Mouse (Mus musculus) midbrain, embryonic 14.5 days (tissue): ENCODE results near the gene Vat1l. TPM values are rescaled to one million over a fixed set of nuclear protein-coding genes. Genes with fewer than 3 reads are reported as not detected.

Source experiments
- ATAC-seq: fragments of 200-750 bp; cut with Nextera tagmentation; 2 replicates; pipeline ENCODE4 v1.8.0; 2017; ENCODE audit warnings: moderate number of reproducible peaks, moderate library complexity; ENCODE audit not compliant: low FRiP score, low TSS enrichment
- DNase-seq: peaks from one replicate; pipeline ENCODE4 v3.0.0-alpha.2; 2015
- H3K27ac ChIP-seq: fragments of 300-500 bp; sonication (generic); replicated peaks from 2 replicates; pipeline ENCODE4 v1.5.1; 2014; ENCODE audit warnings: mild to moderate bottlenecking, low read depth, low read length, moderate library complexity
- H3K27me3 ChIP-seq: fragments of 300-500 bp; sonication (generic); 2 replicates; pipeline ENCODE4 v1.6.1; 2014; ENCODE audit warnings: low read length, control low read depth, mixed read lengths; ENCODE audit not compliant: control insufficient read depth, insufficient read depth
- H3K36me3 ChIP-seq: fragments of 300-500 bp; sonication (generic); 2 replicates; pipeline ENCODE4 v1.6.1; 2014; ENCODE audit warnings: low read length, control low read depth; ENCODE audit not compliant: control insufficient read depth, insufficient read depth
- H3K4me1 ChIP-seq: fragments of 300-500 bp; sonication (generic); 2 replicates; pipeline ENCODE4 v1.6.1; 2014; ENCODE audit warnings: mild to moderate bottlenecking, antibody characterized with exemption, low read length, control low read depth; ENCODE audit not compliant: control insufficient read depth, insufficient read depth
- H3K4me2 ChIP-seq: fragments of 300-500 bp; sonication (generic); 2 replicates; pipeline ENCODE4 v1.6.1; 2014; ENCODE audit warnings: mild to moderate bottlenecking, low read length, moderate library complexity
- H3K4me3 ChIP-seq: fragments of 300-500 bp; sonication (generic); replicated peaks from 2 replicates; pipeline ENCODE4 v1.5.1; 2014; ENCODE audit warnings: low read depth, low read length
- H3K9ac ChIP-seq: fragments of 300-500 bp; sonication (generic); replicated peaks from 2 replicates; pipeline ENCODE4 v1.6.1; 2014; ENCODE audit warnings: mild to moderate bottlenecking, low read length, moderate library complexity
- H3K9me3 ChIP-seq: fragments of 300-500 bp; sonication (generic); 2 replicates; pipeline ENCODE4 v1.6.1; 2016; ENCODE audit warnings: low read length, control low read depth, mixed read lengths; ENCODE audit not compliant: control insufficient read depth
- WGBS: fragments of 180-500 bp; shearing (Covaris S2); extraction: QIAGEN DNeasy Blood & Tissue Kit; methylation state at CpG from one replicate; pipeline ENCODE4 v1.1.7; 2014; 5-methylcytosine and 5-hydroxymethylcytosine counted together
- polyA plus RNA-seq: library from polyadenylated mRNA; unstranded; fragments of >200 nt; fragmentation: Nextera tagmentation; extraction: Ambion mirVana; gene quantifications from 2 replicates; pipeline ENCODE4 v1.2.1, GENCODE M21; 2014

Vat1l gene
- polyA plus RNA-seq, 1 experiment from 2014 or later, result 29.5 TPM

- H3K9me3 ChIP-seq, result no peaks in the 10 kb centered on the region
- H3K9ac ChIP-seq, result peak overlapping the region; percentile 69; the same call in 1 of the 2 replicates
- H3K4me2 ChIP-seq, result peak overlapping the region; percentile 90
- H3K27me3 ChIP-seq, result no peaks in the 10 kb centered on the region
- no peaks in the 10 kb centered on the region for H3K36me3 ChIP-seq
- peaks cover 11% of the 10 kb centered on the region for H3K4me1 ChIP-seq
- H3K27ac ChIP-seq, result no peak overlapping the region
- 1% methylated on average over 8 of the region's 8 CpGs for WGBS
- ATAC-seq, result no peak
- peak overlapping the region; percentile 60 for H3K4me3 ChIP-seq
- DNase-seq, result peak; percentile 35
Measured at GRCm38 (mm10) chr8:114206421-114206983, 1.1 kb downstream of the Vat1l start.

DNA sequence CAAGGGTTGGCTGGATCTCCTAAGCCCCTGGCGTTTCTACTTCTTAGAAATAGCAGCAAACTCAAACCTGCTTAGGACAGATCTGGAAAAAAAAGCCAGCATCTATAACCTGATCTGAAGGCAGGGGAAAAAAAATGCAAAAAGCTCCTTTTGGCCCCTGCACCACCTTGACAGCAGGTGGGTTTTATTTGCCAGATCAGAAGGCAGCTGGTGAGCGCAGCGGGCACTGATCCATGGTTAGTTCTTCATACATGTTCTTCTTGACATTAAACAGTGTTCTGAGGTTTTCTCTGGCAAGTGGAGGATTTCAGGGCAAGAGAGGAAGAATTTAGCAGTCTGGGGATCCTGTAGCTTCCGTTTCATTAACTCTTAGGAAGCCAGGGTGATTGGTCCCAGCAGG is 1.6 kb downstream of the Vat1l start:
- peak overlapping the region; percentile 90 for H3K4me2 ChIP-seq
- no peaks in the 10 kb centered on the region for H3K9me3 ChIP-seq
- peaks cover 11% of the 10 kb centered on the region for H3K4me1 ChIP-seq
- no peaks in the 10 kb centered on the region for H3K27me3 ChIP-seq
- ATAC-seq (no peak), DNase-seq (peak; percentile 26)
- WGBS, result 46% methylated on average over 4 of the region's 4 CpGs
- peak overlapping the region; percentile 69; the same call in 1 of the 2 replicates for H3K9ac ChIP-seq
- no peak overlapping the region for H3K27ac ChIP-seq
- no peaks in the 10 kb centered on the region for H3K36me3 ChIP-seq
- H3K4me3 ChIP-seq, result peak overlapping the region; percentile 60

DNA sequence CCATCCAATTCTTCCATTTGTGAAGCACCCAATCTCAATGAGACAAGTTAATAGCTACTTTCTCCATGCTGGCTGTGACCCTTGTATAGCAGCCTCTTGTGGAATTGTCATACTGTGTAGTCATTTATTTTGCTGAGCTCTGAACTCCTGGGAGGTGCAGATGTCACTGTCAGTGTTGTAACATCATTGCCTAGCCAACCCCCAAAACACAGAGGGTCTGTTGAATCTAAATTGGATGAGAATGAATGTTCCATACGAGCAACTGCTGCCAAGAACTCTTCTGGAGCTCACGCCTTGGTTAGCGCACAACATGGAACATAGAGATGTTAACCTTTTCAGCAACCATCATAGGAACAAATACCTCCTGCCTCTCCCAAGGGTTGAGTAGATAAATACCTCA is 15.4 kb downstream of the Vat1l start:
- whole genome bisulfite sequencing, result 75% methylated on average over 3 of the region's 3 CpGs
- Histone ChIP-seq H3K4me1 (no peaks in the 10 kb centered on the region), H3K9ac (no peak overlapping the region), H3K36me3 (no peaks in the 10 kb centered on the region), H3K27ac (no peak overlapping the region), H3K4me3 (no peak overlapping the region), H3K4me2 (no peak overlapping the region), H3K9me3 (no peaks in the 10 kb centered on the region), H3K27me3 (no peaks in the 10 kb centered on the region)
- no peak for DNase-seq
- ATAC-seq, result no peak

- no peak overlapping the region for H3K27ac ChIP-seq
- DNase-seq (no peak), ATAC-seq (no peak)
- 87% methylated on average over 2 of the region's 2 CpGs for WGBS
- H3K4me1 ChIP-seq, result no peaks in the 10 kb centered on the region
- no peaks in the 10 kb centered on the region for H3K36me3 ChIP-seq
- no peak overlapping the region for H3K9ac ChIP-seq
- no peaks in the 10 kb centered on the region for H3K9me3 ChIP-seq
- no peak overlapping the region for H3K4me3 ChIP-seq
- no peaks in the 10 kb centered on the region for H3K27me3 ChIP-seq
- no peak overlapping the region for H3K4me2 ChIP-seq
Measured at GRCm38 (mm10) chr8:114222001-114222400, 16.6 kb downstream of the Vat1l start.

GRCm38 (mm10) chr8:114224001-114224400 is 18.6 kb downstream of the Vat1l start:
- ATAC-seq, result no peak
- Histone ChIP-seq H3K4me2 (no peak overlapping the region), H3K9ac (no peak overlapping the region), H3K36me3 (no peaks in the 10 kb centered on the region), H3K27ac (no peak overlapping the region), H3K27me3 (no peaks in the 10 kb centered on the region), H3K9me3 (no peaks in the 10 kb centered on the region), H3K4me1 (no peaks in the 10 kb centered on the region), H3K4me3 (no peak overlapping the region)
- 52% methylated on average over 2 of the region's 2 CpGs for WGBS
- DNase-seq, result no peak

DNA sequence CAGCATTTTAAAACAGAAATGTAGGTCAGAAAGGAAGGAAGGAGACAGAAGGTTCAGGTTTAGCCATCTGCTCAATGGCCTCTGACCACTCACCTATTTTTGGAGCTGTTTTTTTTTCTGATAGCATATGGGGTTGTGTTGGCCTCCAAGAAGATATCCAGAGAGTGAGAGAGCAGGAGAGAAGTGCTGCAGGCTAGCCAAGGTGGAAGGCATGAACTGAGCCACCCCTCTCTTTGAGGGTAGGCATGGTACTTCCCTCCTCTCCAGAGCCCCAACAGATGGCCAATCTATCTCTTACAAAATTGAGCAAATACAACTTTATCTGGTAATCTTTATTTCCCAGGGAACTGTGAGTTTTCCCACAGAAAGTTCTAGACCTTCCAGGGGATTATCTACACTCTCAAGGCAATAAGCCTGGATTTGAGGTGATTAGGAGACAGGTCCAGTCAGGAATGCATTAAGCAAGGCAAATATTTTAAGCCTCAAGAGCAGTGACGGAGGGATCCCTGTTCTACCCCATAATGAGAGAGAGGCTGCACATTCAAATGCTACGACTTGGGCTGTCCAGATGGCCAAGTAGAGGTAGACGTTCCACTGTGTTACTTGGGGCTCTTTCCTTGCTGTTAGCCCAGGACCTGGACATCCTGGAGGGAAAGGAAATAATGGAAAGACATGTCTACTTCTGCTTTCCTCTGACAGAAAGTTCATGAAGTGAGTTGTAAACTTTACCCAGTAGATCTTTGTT is 46.1 kb downstream of the Vat1l start:
- ATAC-seq, result no peak
- Histone ChIP-seq H3K27me3 (no peaks in the 10 kb centered on the region), H3K36me3 (no peaks in the 10 kb centered on the region), H3K4me1 (no peaks in the 10 kb centered on the region), H3K9me3 (no peaks in the 10 kb centered on the region), H3K4me2 (no peak overlapping the region), H3K9ac (no peak overlapping the region), H3K27ac (no peak overlapping the region), H3K4me3 (no peak overlapping the region)
- WGBS, result 75% methylated on average over 3 of the region's 3 CpGs
- DNase-seq, result no peak

GRCm38 (mm10) chr8:114258685-114259084 is 53.3 kb downstream of the Vat1l start:
- Histone ChIP-seq H3K27me3 (no peaks in the 10 kb centered on the region), H3K4me1 (no peaks in the 10 kb centered on the region), H3K9ac (no peak overlapping the region), H3K36me3 (no peaks in the 10 kb centered on the region), H3K27ac (no peak overlapping the region), H3K9me3 (no peaks in the 10 kb centered on the region), H3K4me2 (no peak overlapping the region), H3K4me3 (no peak overlapping the region)
- ATAC-seq (no peak), DNase-seq (peak; percentile 24)
- WGBS, result 89% methylated on average over 4 of the region's 4 CpGs

DNA sequence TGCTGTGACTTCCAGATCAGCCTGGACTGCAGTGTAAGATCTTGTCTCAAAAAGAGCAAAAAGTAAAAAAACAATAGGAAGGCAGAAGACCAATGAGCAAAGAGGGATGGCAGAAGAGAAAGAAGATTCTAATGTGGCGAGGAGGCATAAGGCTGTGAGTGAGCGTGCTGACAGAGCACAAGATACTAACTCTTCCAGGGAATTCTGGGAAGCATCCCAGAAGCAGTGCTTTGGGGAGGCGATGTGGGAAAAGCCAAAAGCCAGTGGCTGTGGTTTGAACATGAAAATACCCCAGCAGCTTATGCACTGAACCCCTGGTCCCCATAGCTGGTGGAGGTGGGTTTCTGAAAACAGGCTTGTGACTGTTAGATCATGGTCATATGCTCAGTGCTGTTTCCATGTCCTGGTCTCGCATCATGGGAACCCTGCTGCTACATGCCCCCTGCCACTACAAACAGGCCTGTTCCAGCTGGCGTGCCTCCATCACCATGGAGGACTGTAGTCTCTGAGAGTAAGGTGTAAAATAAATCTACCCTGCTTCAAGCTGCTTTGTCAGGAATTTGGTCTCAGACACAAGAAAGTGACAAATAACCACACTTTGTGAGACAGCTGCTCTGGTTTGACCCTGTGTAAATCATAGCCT is 54.4 kb downstream of the Vat1l start:
- 89% methylated on average over 5 of the region's 5 CpGs for WGBS
- Histone ChIP-seq H3K27me3 (no peaks in the 10 kb centered on the region), H3K9me3 (no peaks in the 10 kb centered on the region), H3K4me2 (no peak overlapping the region), H3K9ac (no peak overlapping the region), H3K4me3 (no peak overlapping the region), H3K36me3 (no peaks in the 10 kb centered on the region), H3K27ac (no peak overlapping the region), H3K4me1 (no peaks in the 10 kb centered on the region)
- ATAC-seq (no peak), DNase-seq (no peak)
